9 mouse cellular contexts compared by ENCODE assay signal in the genomic region with DNA sequence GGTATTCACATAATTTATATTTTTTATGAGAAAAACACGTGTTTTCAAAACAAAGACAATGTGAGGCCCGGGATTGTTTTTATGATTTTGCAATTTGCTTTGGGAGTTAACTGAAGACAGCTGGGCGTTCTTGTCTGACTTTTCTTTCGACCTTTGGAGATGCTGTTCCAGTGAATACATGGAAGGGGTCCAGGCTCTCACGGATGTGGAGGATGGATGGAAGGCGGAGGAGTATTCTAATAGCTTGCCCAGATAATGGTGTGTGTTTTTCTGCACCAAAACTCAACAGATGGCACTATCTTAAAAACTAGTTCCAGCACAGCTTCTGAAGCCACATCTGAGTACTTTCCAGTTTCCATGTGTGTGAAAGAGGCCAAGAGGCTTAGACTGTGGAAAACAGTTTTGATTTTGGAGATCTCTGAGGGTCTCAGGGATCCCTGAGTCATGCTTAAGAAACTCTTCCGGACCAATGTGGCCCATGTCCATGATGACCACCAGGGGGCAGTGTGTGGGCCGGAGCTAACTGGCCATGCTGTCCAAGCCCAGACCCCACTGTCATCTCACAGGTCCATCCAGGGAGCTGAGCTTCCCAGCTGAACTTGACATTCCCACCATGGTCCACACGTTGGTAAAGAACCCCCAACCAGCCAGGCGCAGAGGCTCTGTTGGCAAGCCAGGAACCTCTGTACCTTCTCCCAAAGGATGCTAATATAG. TPM values are rescaled to one million over a fixed set of nuclear protein-coding genes. Genes with fewer than 3 reads are reported as not detected.
A peak's percentile ranks its signal among the peaks of the same experiment; 100 is the strongest.
DNase-seq lines count a peak whose midpoint lies in the region; ATAC-seq and TF ChIP-seq lines count a peak whose summit lies in the region.
"Had no signal": no experiment of that assay in that cellular context is flagged by ENCODE, and none has a peak within 500 bp of the region (broad histone marks: within the 10 kb centered on the region; RNA-seq: fewer than 3 reads in every experiment).

No protein-coding gene starts in this region.

- no peaks in the 10 kb centered on the region for H3K9me3 ChIP-seq in neural tube, embryonic 15.5 days (replicated peaks)
- H3K9me3 ChIP-seq in intestine, embryonic 16.5 days (ENCODE audit: control insufficient read depth, low read length), result no peaks in the 10 kb centered on the region
- H3K9me3 ChIP-seq in lung, embryonic 14.5 days (ENCODE audit: low read depth, low read length), result no peaks in the 10 kb centered on the region

- H3K36me3 ChIP-seq in neural tube, embryonic 15.5 days, result no peaks in the 10 kb centered on the region
- no peaks in the 10 kb centered on the region for H3K36me3 ChIP-seq in intestine, embryonic 16.5 days (ENCODE audit: control insufficient read depth, insufficient read depth, low read length)
- H3K36me3 ChIP-seq in lung, embryonic 14.5 days (ENCODE audit: insufficient read depth), result no peaks in the 10 kb centered on the region

- no peak overlapping the region for H3K27ac ChIP-seq in neural tube, embryonic 15.5 days (replicated peaks)
- no peak overlapping the region for H3K27ac ChIP-seq in intestine, embryonic 16.5 days (ENCODE audit: low read length)
- H3K27ac ChIP-seq in lung, embryonic 14.5 days (ENCODE audit: low read depth), result no peak overlapping the region
- H3K27ac ChIP-seq: heart, embryonic 13.5 days had no signal

- peak; percentile 92 for TF ChIP-seq CTCF in lung, embryonic 14.5 days (IDR thresholded peaks at IDR 0.05; ENCODE audit: low read depth)

- H3K4me2 ChIP-seq in neural tube, embryonic 15.5 days, result no peak overlapping the region
- H3K4me2 ChIP-seq in intestine, embryonic 16.5 days (ENCODE audit: low read depth, low read length), result no peak overlapping the region
- H3K4me2 ChIP-seq in lung, embryonic 14.5 days, result no peak overlapping the region
- H3K4me2 ChIP-seq: heart, embryonic 13.5 days had no signal

- H3K4me1 ChIP-seq in neural tube, embryonic 15.5 days, result 0 out of 2 replicates have a peak, but pooled peaks cover 4% of the 10 kb centered on the region
- peaks cover 11% of the 10 kb centered on the region for H3K4me1 ChIP-seq in intestine, embryonic 16.5 days (ENCODE audit: control insufficient read depth, insufficient read depth, low read length)
- no peaks in the 10 kb centered on the region for H3K4me1 ChIP-seq in lung, embryonic 14.5 days (ENCODE audit: insufficient read depth)

- DNase-seq in neural tube, embryonic 10.5 days (ENCODE audit: extremely low spot score, low spot score), result peak; percentile 79
- peak; percentile 84 for DNase-seq in adrenal gland, postnatal 10 days
- peak; percentile 85 for DNase-seq in lung, embryonic 14.5 days
- peak; percentile 30 to 60 for DNase-seq in spleen, adult 18-20 months

- no peak overlapping the region for H3K4me3 ChIP-seq in neural tube, embryonic 15.5 days (replicated peaks)
- no peak overlapping the region for H3K4me3 ChIP-seq in intestine, embryonic 16.5 days (ENCODE audit: low read length)
- no peak overlapping the region for H3K4me3 ChIP-seq in lung, embryonic 14.5 days (ENCODE audit: low read depth, low read length)
- H3K4me3 ChIP-seq: heart, embryonic 13.5 days had no signal

- no peak overlapping the region for H3K9ac ChIP-seq in neural tube, embryonic 15.5 days (replicated peaks)
- H3K9ac ChIP-seq in intestine, embryonic 16.5 days (ENCODE audit: low read depth, low read length), result no peak overlapping the region
- no peak overlapping the region for H3K9ac ChIP-seq in lung, embryonic 14.5 days
- H3K9ac ChIP-seq: heart, embryonic 13.5 days had no signal

- WGBS in neural tube, embryonic 15.5 days, result 55% methylated on average over 10 of the region's 10 CpGs
- WGBS in intestine, embryonic 16.5 days, result 46% methylated on average over 10 of the region's 10 CpGs
- WGBS in lung, embryonic 14.5 days, result 41% methylated on average over 10 of the region's 10 CpGs

- ATAC-seq in neural tube, embryonic 15.5 days (ENCODE audit: low FRiP score), result no peak
- ATAC-seq in erythroblast, adult 5-6 weeks (replicated peaks; ENCODE audit: low FRiP score, poor library complexity, severe bottlenecking), result peak; percentile 74
- peak; percentile 47 for ATAC-seq in intestine, embryonic 16.5 days
- ATAC-seq in lung, embryonic 14.5 days (ENCODE audit: insufficient read depth), result no peak; the same call in 1 of the 2 replicates
- ATAC-seq in frontal cortex, adult (ENCODE audit: low TSS enrichment), result no peak

- H3K27me3 ChIP-seq in neural tube, embryonic 15.5 days (replicated peaks), result no peaks in the 10 kb centered on the region
- H3K27me3 ChIP-seq in intestine, embryonic 16.5 days (replicated peaks; ENCODE audit: control insufficient read depth, insufficient read depth, low read length), result no peaks in the 10 kb centered on the region
- H3K27me3 ChIP-seq in lung, embryonic 14.5 days (ENCODE audit: insufficient read depth, low read length), result no peaks in the 10 kb centered on the region
- H3K27me3 ChIP-seq: heart, embryonic 13.5 days had no signal

RNA-seq across cellular contexts. Expression of a gene that starts 25.1 kb away (rescaled TPM):
- 2.3 and 3.1 TPM in 2 replicates for polyA plus RNA-seq in neural tube, embryonic 15.5 days (2015; fragmentation: Nextera tagmentation; extraction: Ambion mirVana)
- 10 to 100 TPM; 11.2 to 12.2 TPM for total RNA-seq in adrenal gland, postnatal 10 days (2021)
- 5.6 and 11.1 TPM in 2 replicates for total RNA-seq in erythroblast, adult 5-6 weeks (2015; ENCODE audit: low replicate concordance)
- total RNA-seq in erythroblast, adult 5-6 weeks (2017; ENCODE audit: low replicate concordance), result 7.5 and 10.3 TPM in 2 replicates
- 20.1 and 21.1 TPM in 2 replicates for polyA plus RNA-seq in intestine, embryonic 16.5 days (2015; fragmentation: Nextera tagmentation; extraction: Ambion mirVana)
- polyA plus RNA-seq in lung, embryonic 14.5 days (2014; fragmentation: Nextera tagmentation; extraction: Ambion mirVana), result 5.3 and 6.7 TPM in 2 replicates

Comparison
In these comparisons a context has a peak if more than half of its experiments do, and no peak if none do; other contexts are left out.
1. ATAC-seq: peak in erythroblast, adult 5-6 weeks (single experiment) and intestine, embryonic 16.5 days (single experiment); none in neural tube, embryonic 15.5 days (single experiment), lung, embryonic 14.5 days (single experiment) and frontal cortex, adult (single experiment).
2. Peak in every context shown above with its lines, with median percentiles within 50 percentile points of each other: DNase-seq.